Mouse (Mus musculus): Measurements from ENCODE around the gene Ppp1r12b. TPM values are rescaled to one million over a fixed set of nuclear protein-coding genes. Genes with fewer than 3 reads are reported as not detected.
"Not testable (repeated sequence)": the region's sequence is repeated elsewhere in the genome, so short reads cannot be mapped to it uniquely, and the experiment has no call there.

Gene Ppp1r12b
- total RNA-seq, 4 experiments from 2014 or later, result 171 to 181 (median 179) TPM

- DNase-seq (ENCODE audit: low spot score), result no peak
Measured at GRCm38 (mm10) chr1:134851211-134851610, 104.5 kb downstream of the Ppp1r12b start.

GRCm38 (mm10) chr1:134850361-134850760 is 105.4 kb downstream of the Ppp1r12b start:
- DNase-seq (ENCODE audit: low spot score), result no peak

- no peak for DNase-seq (ENCODE audit: low spot score)
Measured at GRCm38 (mm10) chr1:134847851-134848250, 107.9 kb downstream of the Ppp1r12b start.

DNA sequence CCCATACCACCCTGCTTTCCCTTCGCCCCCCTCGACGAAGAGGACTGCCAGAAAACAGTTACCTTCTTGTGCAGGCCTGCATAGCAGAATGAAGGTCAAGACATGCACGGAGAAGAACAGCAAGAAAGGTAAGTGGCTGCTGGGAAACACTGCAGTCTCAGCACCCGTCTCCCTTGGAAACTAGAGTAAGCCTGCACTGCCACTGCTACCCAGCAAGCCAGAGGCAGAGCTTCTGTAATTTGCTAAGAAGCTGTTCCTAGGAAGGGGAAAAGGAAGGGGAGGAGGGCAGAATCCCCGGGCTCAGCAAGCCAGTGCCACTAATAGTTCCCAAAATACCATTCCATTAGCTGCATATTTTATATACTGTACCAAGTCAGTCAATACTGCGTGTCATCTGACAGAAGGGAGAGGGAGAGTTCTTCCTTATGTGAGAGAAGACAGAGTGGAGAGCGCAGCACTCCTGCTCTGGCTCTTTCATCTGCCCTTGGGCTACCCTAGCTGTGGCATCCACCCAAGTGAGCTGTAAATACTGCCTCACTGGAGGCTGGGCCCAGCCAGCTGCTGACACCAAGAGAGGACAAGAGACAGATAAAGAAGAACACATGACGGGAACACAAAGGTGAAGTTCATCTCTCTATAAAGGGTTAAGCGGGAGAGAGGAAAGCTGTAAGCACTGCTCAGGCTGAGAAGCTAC is 109.3 kb downstream of the Ppp1r12b start:
- DNase-seq (ENCODE audit: low spot score), result peak; percentile 49

- no peak for DNase-seq (ENCODE audit: low spot score)
Measured at GRCm38 (mm10) chr1:134843369-134843768, 112.4 kb downstream of the Ppp1r12b start.

GRCm38 (mm10) chr1:134836909-134837480 is 118.7 kb downstream of the Ppp1r12b start:
- no peak for DNase-seq (ENCODE audit: low spot score)

DNA sequence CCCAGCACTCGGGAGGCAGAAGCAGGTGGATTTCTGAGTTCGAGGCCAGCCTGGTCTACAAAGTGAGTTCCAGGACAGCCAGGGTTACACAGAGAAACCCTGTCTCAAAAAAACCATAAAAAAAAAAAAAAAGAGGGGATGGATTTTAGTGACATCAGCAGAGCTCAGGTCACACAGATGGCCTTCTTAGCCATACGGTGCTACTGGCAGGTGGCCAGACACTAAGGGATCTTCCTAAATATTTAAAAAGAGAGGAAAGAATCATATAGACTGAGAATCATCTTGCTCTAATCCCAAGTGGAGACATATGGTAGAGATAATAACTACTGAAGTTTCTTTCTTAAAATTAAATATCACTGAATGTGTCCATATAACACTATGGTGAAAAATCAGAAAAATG is 124.9 kb downstream of the Ppp1r12b start:
- DNase-seq (ENCODE audit: low spot score), result not testable (repeated sequence)

- peak; percentile 57 for DNase-seq (ENCODE audit: low spot score)
Measured at GRCm38 (mm10) chr1:134829635-134830034, 126.1 kb downstream of the Ppp1r12b start.

DNA sequence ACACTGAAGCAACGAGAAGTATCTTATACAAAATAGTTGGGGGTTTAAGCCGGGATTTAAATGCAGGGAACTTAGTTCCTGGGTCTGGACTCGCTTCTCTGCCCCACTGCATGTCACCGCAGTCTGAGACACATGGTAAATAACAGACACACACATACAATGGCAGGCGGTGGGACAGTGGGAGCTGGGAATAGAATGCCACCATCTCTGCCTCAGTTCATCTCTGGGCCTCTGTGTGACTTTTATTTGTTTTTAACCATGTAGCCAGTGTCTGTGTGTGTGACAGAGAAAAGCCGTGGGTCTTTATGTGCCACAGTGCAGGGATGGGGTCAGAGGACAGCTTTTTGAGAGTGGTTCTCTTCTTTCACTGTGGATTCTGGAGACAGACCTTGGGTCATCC is 130.8 kb downstream of the Ppp1r12b start:
- no peak for DNase-seq (ENCODE audit: low spot score)

DNA sequence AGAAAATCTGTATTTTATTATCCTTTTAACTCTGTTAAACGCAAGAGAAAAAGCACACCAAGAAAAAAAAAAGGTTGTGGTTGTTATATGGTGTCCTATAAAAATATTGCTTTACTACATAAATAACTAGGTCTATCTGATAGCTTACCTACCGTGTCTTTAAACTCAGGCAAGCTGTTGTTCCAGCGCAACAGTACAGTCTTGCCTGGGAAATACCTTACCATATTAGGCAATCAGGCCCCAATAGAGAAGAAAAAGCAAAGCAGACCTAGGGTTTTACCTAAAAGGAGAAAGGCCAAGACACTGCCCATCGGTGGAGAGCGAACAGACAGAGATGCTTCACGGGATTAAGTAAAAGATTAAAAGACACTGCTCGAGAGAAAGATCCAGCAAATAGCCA is 131.9 kb downstream of the Ppp1r12b start:
- no peak for DNase-seq (ENCODE audit: low spot score)

GRCm38 (mm10) chr1:134823323-134823722 is 132.4 kb downstream of the Ppp1r12b start:
- DNase-seq (ENCODE audit: low spot score), result no peak

DNA sequence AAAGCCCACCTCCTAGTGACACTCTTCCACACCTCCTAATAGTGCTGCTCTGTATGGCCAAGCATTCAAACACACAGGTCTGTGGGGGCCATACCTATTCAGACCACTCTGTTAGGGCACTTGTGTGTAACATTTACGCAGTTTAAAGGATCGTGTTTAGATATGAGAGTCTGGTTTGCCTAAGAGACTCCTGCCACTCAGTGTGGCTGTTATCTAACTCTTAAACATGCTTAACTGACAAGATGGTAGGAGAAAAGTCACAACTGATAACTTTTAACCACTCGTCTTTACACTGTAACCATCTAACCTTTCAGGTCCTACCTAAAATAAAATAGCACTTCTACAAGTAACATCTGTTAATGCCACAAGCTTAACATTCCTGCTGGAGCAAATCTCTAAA is 134.9 kb downstream of the Ppp1r12b start:
- DNase-seq (ENCODE audit: low spot score), result no peak

GRCm38 (mm10) chr1:134819196-134819595 is 136.5 kb downstream of the Ppp1r12b start:
- no peak for DNase-seq (ENCODE audit: low spot score)

GRCm38 (mm10) chr1:134818716-134819115 is 137.0 kb downstream of the Ppp1r12b start:
- DNase-seq (ENCODE audit: low spot score), result no peak

- DNase-seq (ENCODE audit: low spot score), result no peak
Measured at GRCm38 (mm10) chr1:134817916-134818595, 137.7 kb downstream of the Ppp1r12b start.

DNA sequence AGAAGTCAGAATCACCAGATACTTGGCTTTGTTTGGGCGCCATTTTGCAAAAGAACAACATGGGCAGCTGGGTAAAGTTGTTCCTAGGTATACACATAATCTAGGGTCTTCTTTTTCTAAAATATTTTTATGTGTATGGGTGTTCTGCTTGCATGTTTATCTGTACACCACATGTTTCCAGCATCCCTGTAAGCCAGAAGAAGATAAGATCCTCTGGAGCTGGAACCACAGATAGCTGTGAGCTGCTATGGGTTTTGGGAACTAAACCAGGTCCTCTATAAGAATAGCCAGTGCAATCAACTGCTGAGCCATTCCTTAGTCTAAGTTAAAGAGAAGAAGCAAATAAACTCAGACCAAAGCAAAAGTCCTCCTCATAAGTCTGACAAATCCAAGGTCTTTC is 138.6 kb downstream of the Ppp1r12b start:
- no peak for DNase-seq (ENCODE audit: low spot score)

DNA sequence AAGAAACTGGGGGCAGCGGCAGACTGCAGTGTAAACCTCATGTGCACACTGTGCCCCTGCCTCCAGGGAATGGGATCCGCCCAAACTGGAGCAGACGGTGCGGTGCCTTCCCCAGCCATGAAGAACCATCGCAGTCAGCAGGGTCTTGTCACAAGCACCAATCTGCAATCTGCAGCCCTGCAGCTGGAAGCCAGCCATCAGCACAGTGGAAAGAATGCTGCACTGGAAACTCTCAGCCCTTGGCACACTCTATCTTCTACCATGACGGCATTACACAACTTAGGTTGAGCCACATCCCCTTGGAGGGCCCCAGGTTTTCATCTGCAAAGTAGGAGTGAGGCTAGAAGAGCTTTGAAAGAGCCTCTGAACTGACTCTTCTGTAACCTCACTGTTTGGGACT is 139.1 kb downstream of the Ppp1r12b start:
- DNase-seq (ENCODE audit: low spot score), result peak; percentile 60

DNA sequence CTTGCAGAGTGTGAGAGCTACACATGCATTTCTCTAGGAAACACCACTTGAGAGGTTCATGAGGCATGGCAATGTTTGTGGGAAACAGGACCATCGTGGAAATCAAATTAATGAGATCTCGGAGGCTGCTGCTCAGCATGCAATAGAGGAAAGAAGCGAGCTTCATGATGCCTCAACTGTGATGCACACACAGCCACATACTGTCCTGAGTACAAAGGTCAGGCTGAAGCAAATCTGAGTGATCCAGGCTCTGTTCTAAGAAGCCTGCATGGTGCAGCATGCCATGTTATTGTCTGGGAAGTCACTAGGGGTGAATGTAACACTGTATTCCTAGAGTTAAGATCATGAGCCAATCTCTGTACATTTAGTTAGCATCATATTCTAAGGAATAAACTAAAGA is 140.0 kb downstream of the Ppp1r12b start:
- no peak for DNase-seq (ENCODE audit: low spot score)

DNA sequence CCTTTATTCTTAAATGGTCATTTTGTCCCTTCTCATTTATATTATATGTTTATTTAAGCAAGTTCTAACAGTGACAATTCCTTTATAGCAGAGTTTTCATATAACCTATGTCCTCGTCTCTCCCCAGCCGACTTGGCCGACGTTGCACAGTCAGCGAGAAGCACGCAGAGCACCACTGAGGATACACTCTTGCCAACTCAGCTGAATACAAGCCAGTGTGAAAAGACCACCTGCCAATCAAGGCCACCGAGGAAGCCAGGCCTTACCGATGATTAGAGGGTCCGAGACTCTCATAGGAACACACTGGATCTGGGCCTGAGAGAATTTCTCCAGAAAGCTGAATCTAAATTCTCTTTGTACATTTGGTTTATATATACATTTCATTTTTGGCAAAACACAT is 150.3 kb downstream of the Ppp1r12b start:
- DNase-seq (ENCODE audit: low spot score), result no peak

DNA sequence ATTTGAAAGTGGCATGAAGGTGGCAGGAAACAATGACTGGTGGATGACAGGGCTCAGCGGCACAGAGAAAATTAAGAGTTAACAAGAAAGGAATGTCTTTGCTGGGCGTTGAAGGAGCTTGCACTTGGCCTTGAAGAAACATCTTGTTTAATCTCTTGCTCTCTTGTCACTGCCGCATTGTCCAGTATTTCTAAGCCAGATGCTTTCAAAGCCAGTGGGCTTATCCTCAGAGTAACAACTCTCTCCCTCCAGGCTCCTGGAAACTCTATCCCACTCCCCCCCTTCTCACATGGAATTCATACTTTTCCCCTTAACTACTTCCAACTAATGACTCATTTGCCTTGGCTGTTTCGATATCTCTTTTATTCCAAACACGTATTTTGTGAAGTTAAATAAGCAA is 151.4 kb downstream of the Ppp1r12b start:
- peak; percentile 46 for DNase-seq (ENCODE audit: low spot score)

GRCm38 (mm10) chr1:134803286-134804117 is 152.2 kb downstream of the Ppp1r12b start:
- peak; percentile 83 for DNase-seq (ENCODE audit: low spot score)

DNA sequence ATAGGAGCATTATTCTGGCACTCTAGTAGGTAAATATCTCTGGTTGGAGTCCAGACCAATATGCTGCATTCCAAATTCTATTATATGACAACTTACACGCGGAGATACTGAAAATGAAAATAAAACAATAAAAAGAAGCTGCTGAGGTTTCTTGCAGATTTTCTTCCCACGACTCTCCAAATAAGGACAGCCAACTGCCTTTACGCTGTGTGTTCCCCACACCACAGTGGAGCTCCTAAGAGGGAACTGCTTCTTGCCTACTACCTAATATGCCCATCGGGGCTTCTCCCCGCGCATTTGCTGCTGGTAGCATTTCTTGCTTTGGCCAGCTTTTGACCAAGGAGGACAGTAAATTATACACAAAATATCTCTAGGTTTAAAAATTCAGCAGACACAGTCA is 154.0 kb downstream of the Ppp1r12b start:
- DNase-seq (ENCODE audit: low spot score), result no peak
